Mouse (Mus musculus): ENCODE measurements around the gene Lhfpl1. TPM values are rescaled to one million over a fixed set of nuclear protein-coding genes. Genes with fewer than 3 reads are reported as not detected.

Lhfpl1 gene
- total RNA-seq (2014; rRNA removed; ENCODE audit: low replicate concordance) (not detected in 2 replicates), polyA plus RNA-seq (2015; fragmentation: Nextera tagmentation; extraction: Ambion mirVana) (0.05 TPM in 1 of 2 replicates, not detected in the other)

DNA sequence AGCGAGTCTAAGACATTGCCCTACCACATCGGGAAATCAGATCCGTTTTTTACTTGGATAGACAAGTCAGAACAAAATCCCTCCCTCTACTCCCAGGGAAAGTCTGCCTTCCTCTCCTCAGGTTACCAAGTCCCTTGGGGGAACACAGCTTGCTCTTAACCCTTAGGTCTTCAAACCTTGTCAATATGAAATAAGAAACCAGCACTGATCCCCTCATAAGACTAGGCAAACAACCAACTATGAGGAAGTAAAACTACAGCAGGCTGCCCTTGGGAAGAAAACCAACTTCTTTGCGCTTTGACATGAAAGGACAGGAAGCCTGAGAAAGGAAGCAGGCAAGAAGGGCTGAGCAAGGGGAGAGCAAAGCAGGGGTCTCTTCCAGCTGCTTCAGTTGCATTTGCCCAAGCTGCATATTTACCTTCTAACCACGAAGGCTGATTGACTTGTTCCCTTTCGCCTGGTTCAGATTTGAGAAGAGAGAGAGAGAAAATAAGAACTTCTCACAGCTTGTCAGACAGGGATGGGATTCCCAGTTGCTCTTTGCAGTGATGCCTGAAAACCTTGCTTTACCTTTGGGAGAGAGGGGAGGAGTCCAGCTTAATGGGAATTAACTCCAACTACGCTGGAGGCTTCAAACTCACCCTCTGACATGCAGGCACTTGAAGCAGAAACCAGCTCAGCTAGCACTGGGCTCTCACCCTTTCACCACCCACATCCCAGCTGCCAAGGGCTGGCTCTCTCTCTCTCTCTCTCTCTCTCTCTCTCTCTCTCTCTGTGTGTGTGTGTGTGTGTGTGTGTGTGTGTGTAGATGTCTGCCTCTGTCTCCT is at the start of gene Lhfpl1:
Lhfpl1 (minus strand) TSS at position 713 of the 827 bp plus-strand sequence.
- ATAC-seq (ENCODE audit: insufficient read depth, low read depth): no peak

GRCm38 (mm10) chrX:145371839-145372238 is 22.9 kb upstream of the Lhfpl1 start:
- Histone ChIP-seq H3K27me3 (ENCODE audit: control insufficient read depth, insufficient read depth, low read length) (no peaks in the 10 kb centered on the region), H3K4me2 (ENCODE audit: low read depth, low read length) (no peak overlapping the region), H3K27ac (ENCODE audit: low read depth) (no peak overlapping the region), H3K9ac (replicated peaks; ENCODE audit: low read depth, low read length) (no peak overlapping the region), H3K4me3 (ENCODE audit: low read depth, low read length) (no peak overlapping the region), H3K4me1 (ENCODE audit: control insufficient read depth, insufficient read depth) (no peaks in the 10 kb centered on the region), H3K36me3 (replicated peaks; ENCODE audit: control insufficient read depth, insufficient read depth, low read length) (no peaks in the 10 kb centered on the region), H3K9me3 (replicated peaks; ENCODE audit: control insufficient read depth, low read length) (no peaks in the 10 kb centered on the region)
- ATAC-seq (ENCODE audit: insufficient read depth, low read depth): no peak
- 32% methylated on average over 5 of the region's 5 CpGs for WGBS
- TF ChIP-seq EP300 (IDR thresholded peaks at IDR 0.05; ENCODE audit: low read depth) (no peak), CTCF (IDR thresholded peaks at IDR 0.05; ENCODE audit: low read depth) (no peak)
- no peak for DNase-seq (ENCODE audit: low spot score)

More for the DNA sequence above, at the start of gene Lhfpl1:
- no peak within 1 kb of the TSS for H3K27ac ChIP-seq (ENCODE audit: low read depth)
- no peak within 1 kb of the TSS for H3K9ac ChIP-seq (replicated peaks; ENCODE audit: low read depth, low read length)
- no peak within 1 kb of the TSS; the same call in 1 of the 2 replicates for H3K4me2 ChIP-seq (ENCODE audit: low read depth, low read length)
- no peaks in the 10 kb centered on the region for H3K27me3 ChIP-seq (ENCODE audit: control insufficient read depth, insufficient read depth, low read length)
- no peak for DNase-seq (ENCODE audit: low spot score)
- 28% methylated on average over 7 of the region's 7 CpGs for WGBS
- no peaks in the 10 kb centered on the region for H3K4me1 ChIP-seq (ENCODE audit: control insufficient read depth, insufficient read depth)
- no peaks in the 10 kb centered on the region for H3K36me3 ChIP-seq (replicated peaks; ENCODE audit: control insufficient read depth, insufficient read depth, low read length)
- TF ChIP-seq EP300 (IDR thresholded peaks at IDR 0.05; ENCODE audit: low read depth): no peak
- no peak for TF ChIP-seq CTCF (IDR thresholded peaks at IDR 0.05; ENCODE audit: low read depth)
- no peaks in the 10 kb centered on the region for H3K9me3 ChIP-seq (replicated peaks; ENCODE audit: control insufficient read depth, low read length)
- H3K4me3 ChIP-seq (ENCODE audit: low read depth, low read length): no peak within 1 kb of the TSS

- TF ChIP-seq CTCF (IDR thresholded peaks at IDR 0.05; ENCODE audit: low read depth): no peak
- no peak for TF ChIP-seq EP300 (IDR thresholded peaks at IDR 0.05; ENCODE audit: low read depth)
- WGBS: 53% methylated on average over 4 of the region's 4 CpGs
- H3K4me1 ChIP-seq (ENCODE audit: control insufficient read depth, insufficient read depth): no peaks in the 10 kb centered on the region
- H3K36me3 ChIP-seq (replicated peaks; ENCODE audit: control insufficient read depth, insufficient read depth, low read length): no peaks in the 10 kb centered on the region
- no peak overlapping the region for H3K9ac ChIP-seq (replicated peaks; ENCODE audit: low read depth, low read length)
- ATAC-seq (ENCODE audit: insufficient read depth, low read depth) (no peak), DNase-seq (ENCODE audit: low spot score) (no peak)
- no peak overlapping the region for H3K4me3 ChIP-seq (ENCODE audit: low read depth, low read length)
- no peaks in the 10 kb centered on the region for H3K27me3 ChIP-seq (ENCODE audit: control insufficient read depth, insufficient read depth, low read length)
- no peaks in the 10 kb centered on the region for H3K9me3 ChIP-seq (replicated peaks; ENCODE audit: control insufficient read depth, low read length)
- no peak overlapping the region for H3K27ac ChIP-seq (ENCODE audit: low read depth)
- H3K4me2 ChIP-seq (ENCODE audit: low read depth, low read length): no peak overlapping the region
Observed at GRCm38 (mm10) chrX:145362527-145362926, 13.6 kb upstream of the Lhfpl1 start.

GRCm38 (mm10) chrX:145342402-145342801 is 6.5 kb downstream of the Lhfpl1 start:
- H3K27ac ChIP-seq (ENCODE audit: low read depth): no peak overlapping the region
- no peak overlapping the region for H3K4me2 ChIP-seq (ENCODE audit: low read depth, low read length)
- ATAC-seq (ENCODE audit: insufficient read depth, low read depth) (no peak), DNase-seq (ENCODE audit: low spot score) (no peak)
- H3K9me3 ChIP-seq (replicated peaks; ENCODE audit: control insufficient read depth, low read length): no peaks in the 10 kb centered on the region
- no peak overlapping the region for H3K4me3 ChIP-seq (ENCODE audit: low read depth, low read length)
- TF ChIP-seq EP300 (IDR thresholded peaks at IDR 0.05; ENCODE audit: low read depth) (no peak), CTCF (IDR thresholded peaks at IDR 0.05; ENCODE audit: low read depth) (no peak)
- H3K9ac ChIP-seq (replicated peaks; ENCODE audit: low read depth, low read length): no peak overlapping the region
- H3K27me3 ChIP-seq (ENCODE audit: control insufficient read depth, insufficient read depth, low read length): no peaks in the 10 kb centered on the region
- H3K4me1 ChIP-seq (ENCODE audit: control insufficient read depth, insufficient read depth): no peaks in the 10 kb centered on the region
- no peaks in the 10 kb centered on the region for H3K36me3 ChIP-seq (replicated peaks; ENCODE audit: control insufficient read depth, insufficient read depth, low read length)
- 56% methylated on average over 2 of the region's 2 CpGs for WGBS

DNA sequence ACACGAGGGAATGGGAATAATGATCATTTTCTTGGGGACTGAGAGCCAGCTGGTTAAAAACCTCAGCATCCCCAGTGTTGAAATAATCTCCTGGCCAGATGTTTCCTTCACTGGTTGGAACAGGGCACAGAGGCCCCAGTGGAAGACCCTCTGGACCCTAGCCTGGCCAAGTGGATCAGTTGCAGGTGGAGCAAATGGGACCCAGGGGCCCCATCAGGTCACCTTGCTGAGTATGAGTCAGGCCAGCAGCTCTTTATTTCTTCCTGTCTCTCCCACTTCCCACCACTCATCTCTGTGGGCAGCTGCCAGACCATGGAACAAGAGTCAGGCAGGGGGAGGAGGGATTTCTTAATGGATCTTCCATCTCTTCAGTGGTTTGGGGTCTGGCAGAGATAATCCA is 12.7 kb downstream of the Lhfpl1 start:
- H3K9ac ChIP-seq (replicated peaks; ENCODE audit: low read depth, low read length): no peak overlapping the region
- H3K4me3 ChIP-seq (ENCODE audit: low read depth, low read length): no peak overlapping the region
- H3K9me3 ChIP-seq (replicated peaks; ENCODE audit: control insufficient read depth, low read length): no peaks in the 10 kb centered on the region
- DNase-seq (ENCODE audit: low spot score) (no peak), ATAC-seq (ENCODE audit: insufficient read depth, low read depth) (no peak)
- H3K4me2 ChIP-seq (ENCODE audit: low read depth, low read length): no peak overlapping the region
- no peaks in the 10 kb centered on the region for H3K27me3 ChIP-seq (ENCODE audit: control insufficient read depth, insufficient read depth, low read length)
- H3K27ac ChIP-seq (ENCODE audit: low read depth): no peak overlapping the region
- TF ChIP-seq CTCF (IDR thresholded peaks at IDR 0.05; ENCODE audit: low read depth) (no peak), EP300 (IDR thresholded peaks at IDR 0.05; ENCODE audit: low read depth) (no peak)
- H3K36me3 ChIP-seq (replicated peaks; ENCODE audit: control insufficient read depth, insufficient read depth, low read length): no peaks in the 10 kb centered on the region
- WGBS: 46% methylated on average over 1 of the region's 1 CpGs
- H3K4me1 ChIP-seq (ENCODE audit: control insufficient read depth, insufficient read depth): no peaks in the 10 kb centered on the region
